Mouse (Mus musculus) forebrain, embryonic 14.5 days (tissue): Measurements from ENCODE around the gene Gm20388. TPM values are rescaled to one million over a fixed set of nuclear protein-coding genes. Genes with fewer than 3 reads are reported as not detected.

Experiments used
- ATAC-seq: fragments of 200-750 bp; cut with Nextera tagmentation; 2 replicates; pipeline ENCODE4 v1.8.0; 2017; ENCODE audit warnings: mild to moderate bottlenecking, moderate library complexity
- DNase-seq: peaks from one replicate; pipeline ENCODE4 v3.0.0-alpha.2; 2015; ENCODE audit warnings: low spot score
- H3K27ac ChIP-seq: fragments of 300-500 bp; sonication (generic); 2 replicates; pipeline ENCODE4 v1.5.1; 2014; ENCODE audit warnings: low read depth, mild to moderate bottlenecking, control low read depth, low read length, moderate library complexity
- H3K27me3 ChIP-seq: fragments of 300-500 bp; sonication (generic); replicated peaks from 2 replicates; pipeline ENCODE4 v1.6.1; 2014; ENCODE audit warnings: low read length, control low read depth, mixed read lengths; ENCODE audit not compliant: control insufficient read depth, insufficient read depth
- H3K36me3 ChIP-seq: fragments of 300-500 bp; sonication (generic); 2 replicates; pipeline ENCODE4 v1.6.1; 2014; ENCODE audit warnings: low read length, control low read depth; ENCODE audit not compliant: control insufficient read depth, insufficient read depth
- H3K4me1 ChIP-seq: fragments of 300-500 bp; sonication (generic); 2 replicates; pipeline ENCODE4 v1.6.1; 2014; ENCODE audit warnings: antibody characterized with exemption, low read length, control low read depth; ENCODE audit not compliant: control insufficient read depth, insufficient read depth
- H3K4me2 ChIP-seq: fragments of 300-500 bp; sonication (generic); 2 replicates; pipeline ENCODE4 v1.6.1; 2014; ENCODE audit warnings: mild to moderate bottlenecking, control low read depth, low read length
- H3K4me3 ChIP-seq: fragments of 300-500 bp; sonication (generic); 2 replicates; pipeline ENCODE4 v1.5.1; 2014; ENCODE audit warnings: low read depth, low read length, control low read depth
- H3K9ac ChIP-seq: fragments of 300-500 bp; sonication (generic); 2 replicates; pipeline ENCODE4 v1.6.1; 2014; ENCODE audit warnings: mild to moderate bottlenecking, low read length, control low read depth, moderate library complexity
- H3K9me3 ChIP-seq: fragments of 300-500 bp; sonication (generic); replicated peaks from 2 replicates; pipeline ENCODE4 v1.6.1; 2016; ENCODE audit warnings: low read length, control low read depth, mixed read lengths; ENCODE audit not compliant: control insufficient read depth
- WGBS: fragments of 180-500 bp; shearing (Covaris S2); extraction: QIAGEN DNeasy Blood & Tissue Kit; methylation state at CpG from one replicate; pipeline ENCODE4 v1.1.7; 2014; 5-methylcytosine and 5-hydroxymethylcytosine counted together
- polyA plus RNA-seq: library from polyadenylated mRNA; unstranded; fragments of >200 nt; fragmentation: Nextera tagmentation; extraction: Ambion mirVana; gene quantifications from 2 replicates; pipeline ENCODE4 v1.2.1, GENCODE M21; 2014

The Gm20388 gene
- polyA plus RNA-seq, 1 experiment from 2014 or later: 7.4 TPM

GRCm38 (mm10) chr8:121126694-121127093, 1216.1 kb downstream of the Gm20388 start:
- peaks cover 95% of the 10 kb centered on the region for H3K27me3 ChIP-seq
- no peak overlapping the region for H3K4me2 ChIP-seq
- no peak overlapping the region for H3K9ac ChIP-seq
- no peaks in the 10 kb centered on the region for H3K4me1 ChIP-seq
- H3K4me3 ChIP-seq: no peak overlapping the region
- no peak overlapping the region for H3K27ac ChIP-seq
- no peaks in the 10 kb centered on the region for H3K36me3 ChIP-seq
- no peak for ATAC-seq
- H3K9me3 ChIP-seq: no peaks in the 10 kb centered on the region
- no peak for DNase-seq
- 2% methylated on average over 5 of the region's 6 CpGs for WGBS

GRCm38 (mm10) chr8:121127291-121127701, 1216.7 kb downstream of the Gm20388 start:
- 2% methylated on average over 11 of the region's 11 CpGs for WGBS
- Histone ChIP-seq H3K36me3 (no peaks in the 10 kb centered on the region), H3K27me3 (peaks cover 90% of the 10 kb centered on the region), H3K9me3 (no peaks in the 10 kb centered on the region), H3K4me2 (no peak overlapping the region), H3K4me1 (no peaks in the 10 kb centered on the region), H3K4me3 (no peak overlapping the region), H3K9ac (no peak overlapping the region), H3K27ac (no peak overlapping the region)
- DNase-seq (no peak), ATAC-seq (no peak)

- H3K36me3 ChIP-seq: no peaks in the 10 kb centered on the region
- H3K9me3 ChIP-seq: no peaks in the 10 kb centered on the region
- DNase-seq (no peak), ATAC-seq (no peak)
- H3K27me3 ChIP-seq: peaks cover 89% of the 10 kb centered on the region
- no peak within 1 kb of the TSS for H3K4me3 ChIP-seq
- H3K9ac ChIP-seq: no peak within 1 kb of the TSS
- H3K4me1 ChIP-seq: no peaks in the 10 kb centered on the region
- H3K4me2 ChIP-seq: 0 out of 2 replicates have a peak within 1 kb of the TSS, but pooled peaks have one; percentile 5
- H3K27ac ChIP-seq: no peak within 1 kb of the TSS
- under 1% methylated on average over 43 of the region's 43 CpGs for WGBS
These were observed 1217.2 kb downstream of the Gm20388 start, which contains the start of gene Foxl1 for GRCm38 (mm10) chr8:121127756-121128375. TSS of gene Foxl1 (plus strand) at chr8:121127940.

GRCm38 (mm10) chr8:121128531-121129264, 1218.1 kb downstream of the Gm20388 start:
- Histone ChIP-seq H3K9me3 (no peaks in the 10 kb centered on the region), H3K4me2 (0 out of 2 replicates have a peak overlapping the region, but pooled peaks have one; percentile 5), H3K9ac (no peak overlapping the region), H3K4me3 (no peak overlapping the region), H3K4me1 (no peaks in the 10 kb centered on the region), H3K27ac (no peak overlapping the region), H3K36me3 (no peaks in the 10 kb centered on the region), H3K27me3 (peaks cover 81% of the 10 kb centered on the region)
- DNase-seq: no peak
- no peak for ATAC-seq
- under 1% methylated on average over 55 of the region's 55 CpGs for WGBS

DNA sequence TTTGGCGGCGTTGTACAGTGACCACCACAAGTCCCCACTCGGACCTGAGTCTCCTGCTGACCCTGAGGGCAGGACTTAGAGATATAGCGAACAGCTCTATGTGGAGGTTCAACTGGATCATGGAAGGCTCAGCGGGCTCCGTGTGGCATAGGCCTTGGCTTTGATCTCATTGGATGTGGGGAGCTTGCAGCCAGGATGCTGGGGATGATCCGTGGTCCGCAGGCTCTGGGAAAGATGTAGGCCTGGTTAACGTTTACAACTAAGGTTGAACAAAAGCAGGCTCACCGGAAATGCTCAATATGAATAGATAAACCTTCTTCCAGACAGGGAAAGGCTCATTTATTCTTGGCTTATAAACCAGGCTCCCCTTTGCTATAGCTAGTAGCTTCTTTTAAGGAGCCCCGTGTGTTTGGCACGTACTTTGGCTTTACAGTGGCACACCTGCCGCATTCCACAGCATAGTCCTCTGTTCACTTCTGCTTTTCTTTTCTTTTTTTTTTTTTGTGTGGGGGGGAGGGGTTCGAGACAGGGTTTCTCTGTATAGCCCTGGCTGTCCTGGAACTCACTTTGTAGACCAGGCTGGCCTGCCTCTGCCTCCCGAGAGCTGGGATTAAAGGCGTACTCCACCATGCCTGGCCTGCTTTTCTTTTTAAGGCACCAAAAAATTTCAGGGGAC, 1218.8 kb downstream of the Gm20388 start:
- Histone ChIP-seq H3K4me1 (no peaks in the 10 kb centered on the region), H3K9me3 (no peaks in the 10 kb centered on the region), H3K4me2 (no peak overlapping the region), H3K27me3 (peaks cover 76% of the 10 kb centered on the region), H3K27ac (no peak overlapping the region), H3K9ac (no peak overlapping the region), H3K4me3 (no peak overlapping the region), H3K36me3 (no peaks in the 10 kb centered on the region)
- DNase-seq: no peak
- WGBS: 10% methylated on average over 16 of the region's 16 CpGs
- no peak for ATAC-seq

GRCm38 (mm10) chr8:121130522-121130921, 1219.9 kb downstream of the Gm20388 start:
- DNase-seq: no peak
- H3K9ac ChIP-seq: no peak overlapping the region
- H3K27ac ChIP-seq: no peak overlapping the region
- H3K4me1 ChIP-seq: no peaks in the 10 kb centered on the region
- H3K9me3 ChIP-seq: no peaks in the 10 kb centered on the region
- no peak overlapping the region for H3K4me2 ChIP-seq
- peaks cover 65% of the 10 kb centered on the region for H3K27me3 ChIP-seq
- H3K4me3 ChIP-seq: no peak overlapping the region
- no peaks in the 10 kb centered on the region for H3K36me3 ChIP-seq
- ATAC-seq: no peak
- 33% methylated on average over 5 of the region's 5 CpGs for whole genome bisulfite sequencing

GRCm38 (mm10) chr8:121132961-121133513, 1222.4 kb downstream of the Gm20388 start:
- peaks cover 39% of the 10 kb centered on the region for H3K27me3 ChIP-seq
- no peak overlapping the region for H3K9ac ChIP-seq

GRCm38 (mm10) chr8:121134102-121134501, 1223.5 kb downstream of the Gm20388 start:
- Histone ChIP-seq H3K4me1 (no peaks in the 10 kb centered on the region), H3K9me3 (no peaks in the 10 kb centered on the region; the same call in 1 of the 2 replicates), H3K36me3 (no peaks in the 10 kb centered on the region), H3K9ac (no peak overlapping the region), H3K27ac (no peak overlapping the region), H3K4me2 (no peak overlapping the region), H3K4me3 (no peak overlapping the region), H3K27me3 (peaks cover 29% of the 10 kb centered on the region)
- 88% methylated on average over 10 of the region's 10 CpGs for WGBS
- no peak for DNase-seq
- ATAC-seq: no peak

More at GRCm38 (mm10) chr8:121132961-121133513, 1222.4 kb downstream of the Gm20388 start:
- Histone ChIP-seq H3K4me2 (no peak overlapping the region), H3K4me1 (no peaks in the 10 kb centered on the region), H3K9me3 (no peaks in the 10 kb centered on the region; the same call in 1 of the 2 replicates), H3K27ac (no peak overlapping the region), H3K4me3 (no peak overlapping the region), H3K36me3 (no peaks in the 10 kb centered on the region)
- ATAC-seq (no peak), DNase-seq (no peak)
- WGBS: 67% methylated on average over 5 of the region's 5 CpGs
